Mouse (Mus musculus) liver, embryonic 14.5 days (tissue): ENCODE results near the gene Hbq1a.

Experiments
- CTCF ChIP-seq: IDR thresholded peaks from 2 replicates; pipeline ENCODE4 v1.5.1; 2016; ENCODE audit warnings: antibody characterized with exemption, low read depth, control low read depth
- EP300 ChIP-seq: IDR thresholded peaks from 2 replicates; pipeline ENCODE4 v1.6.1; 2016; ENCODE audit warnings: antibody characterized with exemption, low read depth

GRCm38 (mm10) chr11:32256566-32256965 lies 43.3 kb upstream of the Hbq1a start:
- no peak for TF ChIP-seq CTCF
- no peak for TF ChIP-seq EP300
